Mouse (Mus musculus) lung, embryonic 16.5 days (tissue): ENCODE measurements around the gene Tril. TPM values are rescaled to one million over a fixed set of nuclear protein-coding genes. Genes with fewer than 3 reads are reported as not detected.
A peak's percentile ranks its signal among the peaks of the same experiment; 100 is the strongest.

Experiments used
- ATAC-seq: fragments of 200-750 bp; cut with Nextera tagmentation; 2 replicates; pipeline ENCODE4 v1.8.0; 2017; ENCODE audit warnings: low read depth, mild to moderate bottlenecking, moderate library complexity
- H3K27ac ChIP-seq: fragments of 300-500 bp; sonication (generic); 2 replicates; pipeline ENCODE4 v1.5.1; 2014; ENCODE audit warnings: mild to moderate bottlenecking, control low read depth, low read length
- H3K27me3 ChIP-seq: fragments of 300-500 bp; sonication (generic); 2 replicates; pipeline ENCODE4 v1.6.1; 2014; ENCODE audit warnings: low read depth, low read length, mixed read lengths; ENCODE audit not compliant: control insufficient read depth, insufficient read depth
- H3K36me3 ChIP-seq: fragments of 300-500 bp; sonication (generic); 2 replicates; pipeline ENCODE4 v1.6.1; 2014; ENCODE audit warnings: low read length; ENCODE audit not compliant: control insufficient read depth, insufficient read depth
- H3K4me1 ChIP-seq: fragments of 300-500 bp; sonication (generic); replicated peaks from 2 replicates; pipeline ENCODE4 v1.6.1; 2014; ENCODE audit warnings: low read length, mixed read lengths; ENCODE audit not compliant: control insufficient read depth, insufficient read depth
- H3K4me2 ChIP-seq: fragments of 300-500 bp; sonication (generic); 2 replicates; pipeline ENCODE4 v1.6.1; 2014; ENCODE audit warnings: low read depth, low read length, control low read depth
- H3K4me3 ChIP-seq: fragments of 300-500 bp; sonication (generic); 2 replicates; pipeline ENCODE4 v1.5.1; 2014; ENCODE audit warnings: mild to moderate bottlenecking, low read length, control low read depth
- H3K9ac ChIP-seq: fragments of 300-500 bp; sonication (generic); 2 replicates; pipeline ENCODE4 v1.6.1; 2014; ENCODE audit warnings: low read length, control low read depth
- H3K9me3 ChIP-seq: fragments of 300-500 bp; sonication (generic); 2 replicates; pipeline ENCODE4 v1.6.1; 2016; ENCODE audit warnings: low read length; ENCODE audit not compliant: control insufficient read depth
- WGBS: fragments of 180-500 bp; shearing (Covaris S2); extraction: QIAGEN DNeasy Blood & Tissue Kit; methylation state at CpG from one replicate; pipeline ENCODE4 v1.1.7; 2014; 5-methylcytosine and 5-hydroxymethylcytosine counted together
- polyA plus RNA-seq: library from polyadenylated mRNA; unstranded; fragments of >200 nt; fragmentation: Nextera tagmentation; extraction: Ambion mirVana; gene quantifications from 2 replicates; pipeline ENCODE4 v1.2.1, GENCODE M21; 2015

Tril gene
- polyA plus RNA-seq, 1 experiment from 2014 or later: 38.9 TPM

DNA sequence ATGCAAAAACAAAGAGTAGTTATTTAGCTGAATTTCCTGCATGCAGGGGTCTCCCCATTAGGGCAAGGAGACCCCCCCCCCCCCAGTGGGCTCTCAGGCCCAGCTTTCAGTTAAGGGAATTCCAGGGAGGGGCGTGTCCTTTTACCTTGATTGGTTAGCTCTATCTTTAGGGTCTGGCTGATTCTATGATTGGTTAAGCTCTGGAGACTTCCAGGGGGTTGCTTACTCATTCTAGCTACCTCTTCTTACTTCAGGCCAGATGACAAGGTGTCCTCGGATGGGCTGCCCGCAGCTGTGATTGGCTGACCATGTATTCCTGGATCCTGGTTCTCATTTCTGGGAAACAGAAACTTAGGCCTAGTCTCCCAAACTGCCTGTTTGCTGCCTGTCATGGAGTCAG is 21.8 kb downstream of the Tril start:
- H3K4me2 ChIP-seq: no peak overlapping the region
- H3K9me3 ChIP-seq: no peaks in the 10 kb centered on the region
- H3K4me3 ChIP-seq: no peak overlapping the region
- no peaks in the 10 kb centered on the region for H3K36me3 ChIP-seq
- WGBS: 72% methylated on average over 3 of the region's 3 CpGs
- H3K27me3 ChIP-seq: peaks cover 3% of the 10 kb centered on the region; the same call in 1 of the 2 replicates
- no peak overlapping the region for H3K27ac ChIP-seq
- ATAC-seq: no peak
- peaks cover 14% of the 10 kb centered on the region for H3K4me1 ChIP-seq
- no peak overlapping the region for H3K9ac ChIP-seq

DNA sequence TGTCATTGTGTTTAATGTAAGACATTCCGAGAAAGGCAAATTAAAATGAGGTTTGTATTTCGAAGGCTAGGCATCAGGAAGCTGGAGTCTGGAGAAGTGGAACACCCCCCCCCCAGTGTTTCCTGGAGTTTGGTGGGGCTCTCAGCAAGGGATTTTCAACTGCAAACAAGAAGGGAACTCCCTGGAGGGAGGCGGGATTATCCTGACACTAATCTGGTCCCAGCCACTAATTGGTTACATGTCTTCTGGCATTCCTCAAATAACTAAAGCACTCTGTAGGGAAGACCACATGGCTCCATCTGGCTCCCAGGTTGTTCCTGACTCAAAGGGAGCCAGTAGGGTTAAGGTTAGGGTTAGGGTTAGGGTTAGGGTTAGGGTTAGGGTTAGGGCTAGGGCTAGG is 23.8 kb downstream of the Tril start:
- WGBS: 65% methylated on average over 3 of the region's 3 CpGs
- Histone ChIP-seq H3K27ac (no peak overlapping the region), H3K4me2 (no peak overlapping the region)

DNA sequence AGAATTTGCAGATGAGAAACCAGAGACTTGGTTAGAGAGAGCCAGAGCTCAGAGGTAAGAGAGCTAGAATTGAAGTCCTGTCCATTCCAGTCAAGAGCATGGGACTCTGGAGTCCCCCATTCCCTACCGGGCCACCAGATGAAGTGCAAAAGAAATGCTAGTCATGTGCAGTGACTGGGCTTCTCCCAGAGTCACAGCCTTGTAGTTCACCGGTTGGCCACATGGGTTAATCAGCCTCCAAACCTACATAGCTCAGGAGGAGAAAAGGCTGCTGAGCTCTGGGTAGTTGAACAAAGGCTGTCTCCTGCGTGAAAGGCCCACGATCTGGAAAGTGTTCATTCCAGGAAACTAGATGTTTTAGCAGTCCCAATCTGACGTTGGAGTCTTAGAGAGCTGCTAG is 24.8 kb downstream of the Tril start:
- H3K27me3 ChIP-seq: peaks cover 3% of the 10 kb centered on the region; the same call in 1 of the 2 replicates
- H3K4me1 ChIP-seq: peaks cover 4% of the 10 kb centered on the region
- no peak overlapping the region for H3K4me3 ChIP-seq
- no peak overlapping the region for H3K27ac ChIP-seq
- H3K9me3 ChIP-seq: no peaks in the 10 kb centered on the region
- no peaks in the 10 kb centered on the region for H3K36me3 ChIP-seq
- peak; percentile 63; the same call in 1 of the 2 replicates for ATAC-seq
- H3K9ac ChIP-seq: no peak overlapping the region
- H3K4me2 ChIP-seq: no peak overlapping the region
- WGBS: 20% methylated on average over 5 of the region's 5 CpGs

More for the DNA sequence above, 23.8 kb downstream of the Tril start:
- peaks cover 11% of the 10 kb centered on the region for H3K4me1 ChIP-seq
- no peak overlapping the region for H3K9ac ChIP-seq
- no peaks in the 10 kb centered on the region for H3K9me3 ChIP-seq
- no peak for ATAC-seq
- H3K27me3 ChIP-seq: peaks cover 3% of the 10 kb centered on the region; the same call in 1 of the 2 replicates
- H3K36me3 ChIP-seq: no peaks in the 10 kb centered on the region
- H3K4me3 ChIP-seq: no peak overlapping the region

DNA sequence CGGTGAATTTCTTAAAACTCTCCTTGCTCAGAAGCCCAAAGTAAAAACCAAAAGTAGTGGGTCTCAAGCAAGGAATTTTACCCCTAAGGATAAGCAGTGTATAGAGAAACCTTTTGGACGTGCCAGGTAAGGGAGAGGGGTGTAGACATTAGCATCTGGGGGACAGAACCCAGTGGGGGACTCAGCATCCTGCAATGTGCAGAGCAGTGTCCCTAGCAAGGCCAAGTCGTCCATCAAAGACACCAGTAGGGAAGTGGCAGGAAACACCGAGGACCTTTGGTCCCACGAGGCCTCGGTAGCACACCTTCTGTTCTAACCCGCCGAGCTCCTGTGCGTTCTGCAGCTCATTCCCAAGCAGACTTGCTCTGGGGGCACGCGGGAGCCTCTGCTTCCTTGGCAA is 25.6 kb downstream of the Tril start:
- no peaks in the 10 kb centered on the region for H3K9me3 ChIP-seq
- 38% methylated on average over 11 of the region's 11 CpGs for WGBS
- H3K9ac ChIP-seq: no peak overlapping the region
- H3K27me3 ChIP-seq: peaks cover 3% of the 10 kb centered on the region; the same call in 1 of the 2 replicates
- no peak overlapping the region for H3K4me3 ChIP-seq
- H3K4me1 ChIP-seq: peaks cover 4% of the 10 kb centered on the region
- H3K27ac ChIP-seq: no peak overlapping the region
- no peak overlapping the region for H3K4me2 ChIP-seq
- H3K36me3 ChIP-seq: no peaks in the 10 kb centered on the region
- ATAC-seq: 0 out of 2 replicates have a peak, but pooled peaks have one; percentile 27

DNA sequence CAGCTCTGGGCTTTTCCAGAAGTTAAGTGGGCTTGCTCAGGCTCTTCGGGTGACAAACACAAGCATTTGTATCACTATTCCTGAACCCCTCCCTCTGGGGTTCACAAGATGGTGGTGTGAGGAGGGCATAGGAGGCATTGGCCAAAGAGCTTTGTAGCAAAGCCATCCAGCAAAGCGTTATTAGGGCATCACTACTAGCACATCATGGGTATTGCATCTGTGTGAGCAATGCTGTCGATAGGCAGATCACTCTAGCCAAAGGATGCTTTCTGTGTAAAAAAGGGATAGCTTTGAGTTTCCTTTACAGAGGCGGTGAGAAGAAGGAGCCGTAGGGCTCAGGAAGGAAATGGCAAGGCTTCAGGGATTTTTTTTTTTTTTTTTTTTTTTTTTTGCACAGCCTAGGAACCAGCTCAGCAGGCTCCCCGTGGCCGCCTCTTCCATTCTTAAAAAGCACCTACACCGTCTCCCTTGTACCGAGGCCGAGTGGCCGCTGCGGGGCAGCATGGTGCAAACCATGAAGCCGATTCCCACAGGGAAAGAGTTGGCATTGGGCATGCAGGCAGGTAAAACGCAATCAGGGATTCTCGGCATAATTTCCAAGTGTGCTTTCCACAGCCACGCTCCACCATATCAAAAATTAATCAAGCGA is 26.2 kb downstream of the Tril start:
- Histone ChIP-seq H3K4me2 (no peak overlapping the region), H3K36me3 (no peaks in the 10 kb centered on the region), H3K27ac (no peak overlapping the region), H3K4me3 (no peak overlapping the region), H3K4me1 (peaks cover 4% of the 10 kb centered on the region), H3K9me3 (no peaks in the 10 kb centered on the region), H3K9ac (no peak overlapping the region), H3K27me3 (peaks cover 3% of the 10 kb centered on the region; the same call in 1 of the 2 replicates)
- 11% methylated on average over 17 of the region's 17 CpGs for WGBS
- ATAC-seq: peak; percentile 82

DNA sequence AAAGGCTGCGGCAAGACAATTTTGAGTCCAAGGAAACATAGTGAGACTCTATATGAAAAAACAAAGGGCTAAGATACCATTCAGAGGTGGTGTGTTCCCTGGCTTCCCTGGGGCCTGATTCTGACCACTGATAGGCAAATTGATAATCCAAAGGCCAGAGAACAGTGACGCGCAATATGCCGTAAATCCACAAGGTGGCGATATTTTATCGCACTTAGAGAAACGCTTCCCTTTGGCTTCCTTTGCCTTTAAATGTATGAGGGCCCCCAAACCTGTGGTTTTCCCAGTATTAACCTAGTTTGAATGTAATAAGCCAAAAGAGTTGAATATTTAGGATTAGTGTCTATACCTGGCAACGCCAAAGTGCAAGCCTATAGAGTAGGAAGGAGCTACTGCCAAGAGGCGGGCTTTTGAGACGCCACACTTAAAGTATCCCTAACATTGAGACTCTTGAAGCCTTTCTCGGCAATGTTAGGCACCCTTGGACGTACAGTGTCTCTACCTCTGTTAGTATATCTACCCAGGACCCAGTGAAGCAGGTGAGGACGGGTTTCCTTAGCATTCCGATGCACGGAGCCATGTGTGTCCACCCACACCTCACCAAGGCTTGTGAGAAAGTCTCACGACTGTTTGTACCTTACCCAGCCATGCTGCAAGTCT is 37.6 kb downstream of the Tril start:
- Histone ChIP-seq H3K4me3 (no peak overlapping the region), H3K4me1 (no peaks in the 10 kb centered on the region), H3K9me3 (no peaks in the 10 kb centered on the region), H3K27ac (no peak overlapping the region), H3K9ac (no peak overlapping the region), H3K27me3 (no peaks in the 10 kb centered on the region; the same call in 1 of the 2 replicates), H3K36me3 (no peaks in the 10 kb centered on the region), H3K4me2 (no peak overlapping the region)
- ATAC-seq: 0 out of 2 replicates have a peak, but pooled peaks have one; percentile 23
- WGBS: 42% methylated on average over 16 of the region's 16 CpGs

DNA sequence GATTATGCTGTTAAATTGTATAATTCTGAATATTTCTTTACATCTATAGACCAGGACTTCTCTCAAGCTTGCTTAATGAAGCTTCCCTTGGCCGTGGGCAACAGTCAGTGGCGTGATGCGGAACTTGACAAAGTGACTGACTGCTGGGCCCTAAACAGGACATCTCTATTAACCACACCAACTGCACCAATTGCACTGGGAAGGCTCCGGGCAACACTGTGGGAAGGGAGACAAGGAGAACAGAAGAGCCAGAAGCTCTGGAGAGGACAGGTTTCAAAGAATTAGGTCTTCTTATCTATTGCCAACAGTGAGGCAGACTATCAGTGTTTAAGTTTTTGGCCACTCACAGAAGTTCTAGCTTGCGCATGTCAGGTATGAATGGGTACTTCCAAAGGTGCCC is 38.4 kb downstream of the Tril start:
- no peak overlapping the region for H3K9ac ChIP-seq
- WGBS: 91% methylated on average over 5 of the region's 5 CpGs
- H3K4me1 ChIP-seq: no peaks in the 10 kb centered on the region
- no peaks in the 10 kb centered on the region for H3K9me3 ChIP-seq
- no peaks in the 10 kb centered on the region; the same call in 1 of the 2 replicates for H3K27me3 ChIP-seq
- no peaks in the 10 kb centered on the region for H3K36me3 ChIP-seq
- no peak overlapping the region for H3K4me3 ChIP-seq
- H3K4me2 ChIP-seq: no peak overlapping the region
- no peak for ATAC-seq
- H3K27ac ChIP-seq: no peak overlapping the region

DNA sequence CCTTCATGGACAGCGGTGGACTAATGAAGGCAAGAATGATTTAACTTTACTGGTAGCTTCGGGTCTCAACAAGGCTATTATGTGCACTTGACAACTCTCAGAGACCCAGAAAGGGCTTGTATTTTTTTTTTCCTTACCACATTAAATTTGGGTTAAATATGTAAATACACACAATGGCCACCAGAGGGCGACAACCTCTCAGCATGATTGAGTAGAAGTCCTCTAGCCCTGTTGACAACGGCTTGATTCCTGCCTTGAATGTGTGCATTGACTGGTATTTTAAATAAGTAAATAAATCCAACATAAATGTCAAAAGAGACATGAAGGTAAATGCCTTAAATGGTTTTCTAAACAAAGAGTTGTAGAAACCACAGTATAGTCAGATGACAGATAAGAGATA is 39.5 kb downstream of the Tril start:
- H3K27me3 ChIP-seq: no peaks in the 10 kb centered on the region; the same call in 1 of the 2 replicates
- H3K27ac ChIP-seq: no peak overlapping the region
- 3% methylated on average over 4 of the region's 4 CpGs for WGBS

DNA sequence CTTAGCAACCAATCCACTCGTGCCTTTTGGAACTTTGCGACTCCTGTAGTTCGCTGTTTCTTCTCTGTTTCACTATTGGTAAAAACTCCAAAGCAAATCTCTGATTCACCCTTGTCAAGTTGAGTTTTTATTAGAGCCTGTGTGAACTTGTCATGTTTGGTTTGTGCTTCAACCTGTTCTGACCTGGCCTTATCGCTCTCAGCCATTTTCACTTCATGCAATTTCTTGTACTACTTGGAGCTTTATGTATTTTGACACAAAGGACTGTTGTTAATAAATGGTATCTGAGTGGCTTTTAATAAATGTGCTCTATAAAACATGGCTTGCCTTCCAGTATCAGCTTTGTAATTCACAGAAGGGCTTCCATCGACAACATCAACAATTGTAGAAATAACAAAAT is 40.6 kb downstream of the Tril start:
- Histone ChIP-seq H3K4me2 (no peak overlapping the region), H3K27ac (no peak overlapping the region), H3K27me3 (no peaks in the 10 kb centered on the region; the same call in 1 of the 2 replicates), H3K4me1 (no peaks in the 10 kb centered on the region), H3K36me3 (no peaks in the 10 kb centered on the region), H3K9me3 (no peaks in the 10 kb centered on the region), H3K4me3 (no peak overlapping the region), H3K9ac (no peak overlapping the region)
- ATAC-seq: no peak
- 70% methylated on average over 5 of the region's 5 CpGs for whole genome bisulfite sequencing

More for the DNA sequence above, 39.5 kb downstream of the Tril start:
- ATAC-seq: no peak
- H3K4me2 ChIP-seq: no peak overlapping the region
- H3K4me1 ChIP-seq: no peaks in the 10 kb centered on the region
- H3K4me3 ChIP-seq: no peak overlapping the region
- H3K36me3 ChIP-seq: no peaks in the 10 kb centered on the region
- no peaks in the 10 kb centered on the region for H3K9me3 ChIP-seq
- H3K9ac ChIP-seq: no peak overlapping the region
